Mouse (Mus musculus) left cerebral cortex, postnatal 14 days (tissue): ENCODE measurements at regions not wholly inside any gene's neighbourhood (a gene's known extent, or its start where the extent isn't known, plus 50 kb on each side); places are given as distances from the start of the nearest gene placed in this dataset.

Source experiments
- DNase-seq, 2 experiments: peaks; one replicate each; pipeline ENCODE4 v3.0.0; 2021 to 2022; ENCODE audit warnings: low spot score in 2 of 2, mixed read lengths in 1 of 2
- intact Hi-C: fragments of 180-260 bp; cut with DNase I; formaldehyde crosslinking; loops from one replicate; pipeline ENCODE4 v1.15.1; 2025

- intact Hi-C loops, result no loop called here
- DNase-seq, result no peak
Measured at GRCm38 (mm10) chrX:142456022-142456421, 65.7 kb upstream of the Acsl4 start.

- no peak for DNase-seq
- intact Hi-C loops, result no loop called here
Measured at GRCm38 (mm10) chrX:142464174-142464573, 73.8 kb upstream of the Acsl4 start.

DNA sequence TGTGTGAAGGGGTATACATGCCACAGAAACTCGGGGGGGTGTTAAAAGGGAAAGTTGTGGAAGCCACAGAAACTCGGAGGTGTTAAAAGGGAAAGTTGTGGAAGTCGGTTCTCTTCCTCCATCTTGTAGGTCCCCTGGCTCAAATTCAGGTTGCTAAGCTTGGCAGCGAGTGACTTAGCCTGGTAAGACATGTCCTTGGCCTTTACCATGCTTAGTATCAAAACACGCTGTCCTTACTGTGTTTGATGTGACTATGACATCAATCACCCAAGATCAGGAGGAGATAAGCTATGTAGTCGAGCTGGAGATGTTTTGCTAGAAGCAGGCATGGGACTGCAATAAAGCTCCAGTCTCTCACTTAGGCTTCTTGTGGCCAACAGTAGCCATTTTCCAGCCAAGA lies 74.4 kb upstream of the Acsl4 start:
- DNase-seq, result no peak

GRCm38 (mm10) chrX:142467850-142468256 lies 77.5 kb upstream of the Acsl4 start:
- intact Hi-C loops, result no loop called here

More for the DNA sequence above, 74.4 kb upstream of the Acsl4 start:
- intact Hi-C loops, result no loop called here

DNA sequence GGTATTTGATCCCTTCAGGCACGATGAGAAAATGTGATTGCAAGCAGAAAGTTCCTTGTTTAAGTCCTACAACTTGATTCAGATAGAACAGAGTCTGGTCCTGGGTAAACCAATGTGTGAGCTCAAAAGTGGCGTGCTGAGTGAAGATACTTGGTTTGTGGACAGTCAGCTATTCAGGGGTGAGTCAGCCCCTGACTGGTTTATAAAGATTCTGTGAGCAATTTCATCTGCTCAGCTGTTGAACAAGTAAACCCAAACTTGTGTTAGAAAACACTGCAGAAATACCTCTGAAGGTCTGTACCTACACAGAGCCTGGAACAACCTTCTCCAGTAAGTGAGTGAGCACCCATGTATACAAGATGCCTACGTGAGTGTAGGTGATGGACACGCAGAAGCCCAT lies 78.1 kb upstream of the Acsl4 start:
- no peak for DNase-seq
- intact Hi-C loops, result no loop called here

More at GRCm38 (mm10) chrX:142467850-142468256, 77.5 kb upstream of the Acsl4 start:
- no peak for DNase-seq

GRCm38 (mm10) chrX:142469048-142469634 lies 78.8 kb upstream of the Acsl4 start:
- no peak for DNase-seq
- intact Hi-C loops, result no loop called here

DNA sequence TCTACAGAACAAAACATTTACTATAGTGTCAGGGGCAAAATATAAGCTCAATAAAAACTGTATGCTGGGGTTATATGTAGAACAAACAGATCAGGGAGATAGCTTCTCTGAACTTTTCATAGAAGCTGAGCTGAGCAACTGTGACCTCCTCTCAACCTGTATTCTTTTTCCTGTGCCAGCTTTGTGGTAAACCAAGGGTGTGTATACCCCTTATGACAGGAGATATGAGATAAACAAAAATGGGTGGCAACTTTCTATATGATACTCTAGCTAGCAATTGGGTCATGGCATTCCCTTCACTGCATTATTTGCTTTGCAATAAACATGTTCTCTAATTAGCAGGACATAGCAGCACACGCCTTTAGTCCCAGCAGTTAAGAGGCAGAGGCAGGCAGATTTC lies 79.7 kb upstream of the Acsl4 start:
- DNase-seq, result no peak
- intact Hi-C loops, result no loop called here

DNA sequence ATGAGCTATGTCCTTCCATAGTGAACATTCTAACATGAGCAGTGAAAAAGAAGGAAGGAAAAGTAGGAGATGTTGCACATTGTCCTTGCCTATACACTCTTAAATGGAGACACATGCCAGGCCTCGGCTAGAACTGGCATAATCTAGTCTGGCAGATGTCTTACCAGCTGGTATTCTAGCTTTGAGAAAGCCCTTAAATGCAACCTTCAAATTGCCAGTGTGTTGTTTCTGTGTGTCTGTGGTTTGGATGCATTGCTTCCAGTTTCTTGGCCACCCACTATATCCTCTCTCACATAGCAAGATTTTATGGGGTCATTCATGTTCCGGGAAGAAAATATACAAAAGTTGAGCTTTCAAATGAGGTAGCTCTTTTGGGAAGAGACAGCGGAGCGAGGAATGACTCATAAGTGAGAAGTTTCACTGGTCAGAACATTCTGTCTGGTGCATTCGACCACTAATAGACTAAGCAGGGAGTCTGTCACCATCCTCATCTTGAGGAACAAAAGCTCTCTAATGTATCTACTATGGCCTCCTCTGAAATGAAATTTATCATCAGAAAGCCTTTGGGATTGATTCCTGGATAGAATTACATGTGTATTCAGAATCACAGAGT lies 91.0 kb upstream of the Acsl4 start:
- intact Hi-C loops, result no loop called here

DNA sequence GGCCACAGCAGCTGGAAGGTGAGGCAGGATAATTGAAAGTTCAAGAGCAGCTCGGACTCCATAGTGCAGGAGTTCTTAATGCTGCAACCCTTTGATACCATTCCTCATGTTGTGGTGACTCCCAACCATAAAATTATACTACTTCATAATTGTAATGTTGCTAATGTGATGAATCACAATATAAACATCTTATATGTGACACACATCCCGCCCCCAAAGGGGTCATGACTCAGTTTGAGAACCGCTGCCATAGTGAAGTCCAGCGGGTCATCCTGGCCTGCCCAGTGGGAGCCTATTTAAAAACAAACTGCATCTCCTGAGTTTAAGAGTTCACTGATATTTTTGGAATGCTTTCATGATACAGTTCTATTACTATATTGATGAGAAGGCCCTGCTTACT lies 97.7 kb upstream of the Acsl4 start:
- DNase-seq, result no peak
- intact Hi-C loops, result no loop called here

More for the DNA sequence above, 91.0 kb upstream of the Acsl4 start:
- peak in 1 of 2 experiments; percentile 10 for DNase-seq

DNA sequence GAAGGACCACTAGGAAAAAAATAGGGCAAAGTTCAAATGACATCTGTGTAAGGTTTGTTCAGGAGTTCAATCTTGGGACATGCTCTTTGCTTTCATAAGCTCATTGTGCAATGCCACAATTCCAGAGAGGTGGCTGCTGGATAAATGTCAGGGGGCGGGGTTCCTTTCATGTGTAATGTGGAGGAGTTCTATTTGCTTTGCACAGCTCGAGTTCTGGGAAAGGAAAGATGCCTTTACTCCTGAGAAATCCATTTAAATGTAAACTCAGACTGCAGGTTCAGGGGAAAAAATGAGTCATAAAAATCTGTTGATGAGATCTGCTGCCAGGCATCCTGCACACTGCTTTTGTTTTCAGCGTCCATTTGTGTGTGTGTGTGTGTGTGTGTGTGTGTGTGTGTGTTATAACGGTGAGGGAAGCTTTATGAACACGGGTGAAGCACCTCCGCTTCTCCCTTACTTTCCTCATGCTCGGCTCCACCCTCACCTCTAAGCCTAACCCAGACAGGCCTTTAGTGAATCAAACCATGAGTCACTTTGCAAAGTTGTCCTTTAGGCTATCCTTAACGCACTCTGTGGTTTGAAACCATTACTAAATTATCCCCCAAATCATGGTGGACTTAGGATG lies 99.9 kb upstream of the Acsl4 start:
- intact Hi-C loops, result no loop called here
- DNase-seq, result peak in 1 of 2 experiments; percentile 20

DNA sequence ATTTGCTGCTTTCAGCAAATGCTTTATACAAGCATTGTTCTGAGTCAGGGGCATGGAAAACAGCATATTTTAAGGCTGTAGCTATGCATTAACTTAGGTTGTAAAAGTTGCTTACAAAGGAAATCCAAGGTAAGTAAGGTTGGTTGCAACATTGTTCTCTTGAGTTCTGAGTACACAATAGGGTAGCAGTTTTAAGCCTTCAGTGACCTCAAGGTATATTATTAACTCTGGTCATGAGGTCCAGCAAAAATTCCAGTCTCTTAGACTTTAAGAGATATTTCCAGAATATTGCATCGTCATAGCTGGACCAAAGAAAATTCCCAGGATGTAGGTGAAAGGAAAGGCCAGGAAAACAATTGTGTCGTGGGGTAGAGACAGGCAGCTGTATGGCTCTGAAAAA lies 110.8 kb upstream of the Acsl4 start:
- no peak for DNase-seq
- intact Hi-C loops, result no loop called here

- no peak for DNase-seq
- intact Hi-C loops, result no loop called here
Measured at GRCm38 (mm10) chrX:142504962-142505361, 114.6 kb upstream of the Acsl4 start.

DNA sequence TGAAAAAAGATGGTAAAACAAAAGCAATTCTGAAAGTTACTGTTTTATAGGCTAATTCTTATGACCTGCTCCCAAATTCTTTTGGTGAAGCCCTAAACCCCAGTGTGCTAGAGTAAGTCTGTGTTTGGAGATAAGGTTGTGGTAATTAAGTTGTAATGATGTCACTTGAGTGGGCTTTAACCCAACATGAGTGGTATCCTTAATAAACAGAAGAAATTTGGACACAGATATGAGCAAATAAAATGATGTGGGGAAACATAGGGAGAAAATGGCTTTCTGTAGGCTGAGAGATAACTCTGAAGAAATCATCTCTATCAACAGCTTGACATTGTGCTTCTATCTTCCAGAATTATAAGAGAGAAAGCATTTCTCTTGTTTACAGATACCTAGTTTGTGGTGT lies 117.1 kb upstream of the Acsl4 start:
- DNase-seq, result no peak
- intact Hi-C loops, result no loop called here

DNA sequence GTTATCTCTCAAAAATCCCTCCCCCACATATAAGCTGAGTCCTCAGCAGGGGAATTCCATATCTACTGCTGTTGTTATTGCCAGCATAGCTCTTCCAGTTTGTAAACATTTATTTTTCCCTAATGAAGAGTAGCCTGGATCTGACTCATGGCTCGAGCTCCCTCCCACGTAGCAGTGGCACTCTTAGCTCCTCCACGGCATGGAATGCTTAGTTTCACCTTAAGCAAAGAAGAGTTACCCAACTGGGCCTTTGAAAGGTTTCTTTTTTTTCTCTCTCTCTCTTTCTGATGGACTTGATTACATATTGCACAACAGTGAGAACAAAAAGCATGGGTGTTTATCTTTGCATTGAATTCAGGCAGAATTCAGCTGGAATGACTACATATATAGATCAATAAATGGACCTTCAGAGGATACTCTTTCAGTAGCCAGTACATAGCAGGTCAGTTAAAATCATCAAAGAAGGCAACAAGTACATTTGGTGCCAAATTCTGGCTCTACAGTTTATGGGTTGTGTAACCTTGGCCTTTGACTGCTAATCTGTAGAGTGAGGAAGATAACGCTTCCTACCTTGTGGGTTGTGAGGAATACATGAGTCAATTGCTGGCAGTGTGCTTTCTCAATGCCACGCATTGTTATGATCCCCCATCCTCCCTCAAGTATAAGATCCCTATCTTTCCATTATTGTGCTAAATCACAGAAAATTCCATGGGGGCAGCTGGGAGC lies 126.2 kb upstream of the Acsl4 start:
- DNase-seq, result no peak
- intact Hi-C loops, result no loop called here

GRCm38 (mm10) chrX:142517205-142517604 lies 126.9 kb upstream of the Acsl4 start:
- DNase-seq, result no peak
- intact Hi-C loops, result no loop called here

- DNase-seq, result no peak
- intact Hi-C loops, result no loop called here
Measured at GRCm38 (mm10) chrX:142521063-142521462, 130.7 kb upstream of the Acsl4 start.

GRCm38 (mm10) chrX:142526953-142527352 lies 136.6 kb upstream of the Acsl4 start:
- DNase-seq, result peak; percentile 18 to 22
- intact Hi-C loops, result no loop called here

- intact Hi-C loops, result loop anchor here (10.0 kb wide), 1 partner anchor 205 kb away; no protein-coding TSS in a partner anchor
- DNase-seq, result no peak
Measured at GRCm38 (mm10) chrX:142529892-142530291, 139.6 kb upstream of the Acsl4 start.

DNA sequence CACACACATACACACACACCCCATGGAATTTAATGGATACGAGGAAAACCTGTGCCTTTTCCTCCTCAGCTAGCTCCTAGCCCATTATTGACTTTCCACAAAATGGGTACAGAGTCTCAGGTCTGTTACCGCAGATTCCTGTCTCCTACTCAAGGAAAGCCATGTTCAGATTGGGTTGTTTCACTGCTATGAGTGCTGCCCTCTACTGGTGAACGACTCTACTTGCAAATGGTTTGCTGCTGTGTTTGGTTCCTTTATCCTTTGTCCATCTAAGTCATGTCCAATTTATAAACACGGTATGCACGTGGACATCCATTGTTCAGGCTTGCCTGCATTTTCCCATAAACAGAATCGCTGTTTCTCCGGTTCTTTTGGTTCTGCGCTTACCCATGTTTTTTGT lies 144.4 kb upstream of the Acsl4 start:
- intact Hi-C loops, result loop anchor here (2.0 to 10.0 kb wide), 2 partner anchors 162 to 210 kb away; no protein-coding TSS in a partner anchor
- DNase-seq, result peak; percentile 11 to 18

- intact Hi-C loops, result loop anchor here (2.0 to 10.0 kb wide), 2 partner anchors 163 to 211 kb away; no protein-coding TSS in a partner anchor
- DNase-seq, result no peak
Measured at GRCm38 (mm10) chrX:142535540-142535939, 145.2 kb upstream of the Acsl4 start.
